Mouse (Mus musculus) liver, embryonic 15.5 days (tissue): ENCODE results near the gene Dapk2. TPM values are rescaled to one million over a fixed set of nuclear protein-coding genes. Genes with fewer than 3 reads are reported as not detected.
A peak's percentile ranks its signal among the peaks of the same experiment; 100 is the strongest.

Source experiments
- ATAC-seq: fragments of 200-750 bp; cut with Nextera tagmentation; 2 replicates; pipeline ENCODE4 v1.8.0; 2017; ENCODE audit warnings: moderate number of reproducible peaks, mild to moderate bottlenecking, moderate library complexity; ENCODE audit not compliant: insufficient read depth
- H3K27ac ChIP-seq: fragments of 300-500 bp; sonication (generic); replicated peaks from 2 replicates; pipeline ENCODE4 v1.5.1; 2015; ENCODE audit warnings: mild to moderate bottlenecking, inconsistent platforms
- H3K27me3 ChIP-seq: fragments of 300-500 bp; sonication (generic); 2 replicates; pipeline ENCODE4 v1.6.1; 2015; ENCODE audit warnings: mild to moderate bottlenecking, inconsistent platforms
- H3K36me3 ChIP-seq: fragments of 300-500 bp; sonication (generic); replicated peaks from 2 replicates; pipeline ENCODE4 v1.6.1; 2015; ENCODE audit warnings: moderate library complexity, mild to moderate bottlenecking, inconsistent platforms
- H3K4me1 ChIP-seq: fragments of 300-500 bp; sonication (generic); replicated peaks from 2 replicates; pipeline ENCODE4 v1.6.1; 2015; ENCODE audit warnings: inconsistent platforms
- H3K4me2 ChIP-seq: fragments of 300-500 bp; sonication (generic); 2 replicates; pipeline ENCODE4 v1.6.1; 2015; ENCODE audit warnings: moderate library complexity, mild to moderate bottlenecking, inconsistent platforms
- H3K4me3 ChIP-seq: fragments of 300-500 bp; sonication (generic); replicated peaks from 2 replicates; pipeline ENCODE4 v1.5.1; 2015; ENCODE audit warnings: mild to moderate bottlenecking, inconsistent platforms
- H3K9ac ChIP-seq: fragments of 300-500 bp; sonication (generic); 2 replicates; pipeline ENCODE4 v1.6.1; 2015; ENCODE audit warnings: moderate library complexity, mild to moderate bottlenecking, inconsistent platforms
- H3K9me3 ChIP-seq: fragments of 300-500 bp; sonication (generic); replicated peaks from 2 replicates; pipeline ENCODE4 v1.6.1; 2016; ENCODE audit warnings: inconsistent platforms
- WGBS: fragments of 180-500 bp; shearing (Covaris S2); methylation state at CpG from one replicate; pipeline ENCODE4 v1.1.7; 2015; ENCODE audit warnings: mixed read lengths; ENCODE audit not compliant: insufficient replicate concordance; 5-methylcytosine and 5-hydroxymethylcytosine counted together
- polyA plus RNA-seq: library from polyadenylated mRNA; unstranded; fragments of >200 nt; fragmentation: Nextera tagmentation; extraction: Ambion mirVana; gene quantifications from 2 replicates; pipeline ENCODE4 v1.2.1, GENCODE M21; 2015

The Dapk2 gene
- polyA plus RNA-seq, 1 experiment from 2014 or later: 33.9 TPM

- no peaks in the 10 kb centered on the region for H3K36me3 ChIP-seq
- H3K9me3 ChIP-seq: no peaks in the 10 kb centered on the region
- no peak overlapping the region for H3K27ac ChIP-seq
- no peaks in the 10 kb centered on the region for H3K27me3 ChIP-seq
- ATAC-seq: no peak
- H3K4me1 ChIP-seq: no peaks in the 10 kb centered on the region
- WGBS: 67% methylated on average over 2 of the region's 2 CpGs
- no peak overlapping the region for H3K4me3 ChIP-seq
- no peak overlapping the region for H3K9ac ChIP-seq
- H3K4me2 ChIP-seq: no peak overlapping the region
These were observed 103.7 kb downstream of the Dapk2 start for GRCm38 (mm10) chr9:66261741-66262140.

- H3K36me3 ChIP-seq: no peaks in the 10 kb centered on the region
- no peak overlapping the region for H3K4me3 ChIP-seq
- WGBS: 40% methylated on average over 2 of the region's 2 CpGs
- no peaks in the 10 kb centered on the region for H3K9me3 ChIP-seq
- H3K27ac ChIP-seq: no peak overlapping the region
- H3K9ac ChIP-seq: no peak overlapping the region
- H3K27me3 ChIP-seq: no peaks in the 10 kb centered on the region
- no peak overlapping the region for H3K4me2 ChIP-seq
- no peaks in the 10 kb centered on the region for H3K4me1 ChIP-seq
- no peak for ATAC-seq
These were observed 105.7 kb downstream of the Dapk2 start for GRCm38 (mm10) chr9:66263701-66264100.

- Histone ChIP-seq H3K4me3 (no peak overlapping the region), H3K4me1 (no peaks in the 10 kb centered on the region), H3K36me3 (no peaks in the 10 kb centered on the region), H3K27me3 (no peaks in the 10 kb centered on the region), H3K4me2 (no peak overlapping the region), H3K9me3 (no peaks in the 10 kb centered on the region), H3K27ac (no peak overlapping the region), H3K9ac (no peak overlapping the region)
- ATAC-seq: no peak
- whole genome bisulfite sequencing: 24% methylated on average over 2 of the region's 2 CpGs
These were observed 107.6 kb downstream of the Dapk2 start for GRCm38 (mm10) chr9:66265645-66266044.

- Histone ChIP-seq H3K4me3 (no peak overlapping the region), H3K27ac (no peak overlapping the region), H3K4me2 (no peak overlapping the region), H3K36me3 (peaks cover 4% of the 10 kb centered on the region; the same call in 1 of the 2 replicates), H3K4me1 (no peaks in the 10 kb centered on the region), H3K27me3 (no peaks in the 10 kb centered on the region), H3K9ac (no peak overlapping the region), H3K9me3 (no peaks in the 10 kb centered on the region)
- WGBS: 70% methylated on average over 5 of the region's 5 CpGs
- ATAC-seq: no peak
These were observed 108.5 kb downstream of the Dapk2 start for GRCm38 (mm10) chr9:66266237-66267170.

GRCm38 (mm10) chr9:66268804-66269203 lies 110.8 kb downstream of the Dapk2 start:
- WGBS: 78% methylated on average over 4 of the region's 4 CpGs
- H3K27me3 ChIP-seq: no peaks in the 10 kb centered on the region
- no peaks in the 10 kb centered on the region for H3K4me1 ChIP-seq
- no peak for ATAC-seq
- H3K36me3 ChIP-seq: peaks cover 9% of the 10 kb centered on the region; the same call in 1 of the 2 replicates
- no peak overlapping the region for H3K9ac ChIP-seq
- no peak overlapping the region for H3K4me3 ChIP-seq
- H3K9me3 ChIP-seq: no peaks in the 10 kb centered on the region
- H3K4me2 ChIP-seq: no peak overlapping the region
- H3K27ac ChIP-seq: no peak overlapping the region

- Histone ChIP-seq H3K4me1 (no peaks in the 10 kb centered on the region), H3K27ac (no peak overlapping the region), H3K4me3 (no peak overlapping the region), H3K27me3 (no peaks in the 10 kb centered on the region), H3K4me2 (no peak overlapping the region), H3K9me3 (no peaks in the 10 kb centered on the region), H3K9ac (no peak overlapping the region), H3K36me3 (peaks cover 9% of the 10 kb centered on the region; the same call in 1 of the 2 replicates)
- 76% methylated on average over 4 of the region's 4 CpGs for WGBS
- ATAC-seq: no peak
These were observed 112.0 kb downstream of the Dapk2 start for GRCm38 (mm10) chr9:66270038-66270437.

- Histone ChIP-seq H3K9ac (no peak overlapping the region), H3K27ac (no peak overlapping the region), H3K36me3 (peaks cover 9% of the 10 kb centered on the region; the same call in 1 of the 2 replicates), H3K4me2 (no peak overlapping the region), H3K9me3 (no peaks in the 10 kb centered on the region), H3K4me3 (no peak overlapping the region), H3K4me1 (peaks cover 14% of the 10 kb centered on the region), H3K27me3 (no peaks in the 10 kb centered on the region)
- 64% methylated on average over 5 of the region's 5 CpGs for WGBS
- no peak for ATAC-seq
These were observed 113.7 kb downstream of the Dapk2 start for GRCm38 (mm10) chr9:66271726-66272125.

- H3K27ac ChIP-seq: no peak overlapping the region
- peaks cover 9% of the 10 kb centered on the region; the same call in 1 of the 2 replicates for H3K36me3 ChIP-seq
- H3K27me3 ChIP-seq: no peaks in the 10 kb centered on the region
- no peaks in the 10 kb centered on the region for H3K9me3 ChIP-seq
- H3K4me2 ChIP-seq: no peak overlapping the region
- no peak overlapping the region for H3K4me3 ChIP-seq
- peaks cover 20% of the 10 kb centered on the region for H3K4me1 ChIP-seq
- 75% methylated on average over 1 of the region's 1 CpGs for WGBS
- H3K9ac ChIP-seq: no peak overlapping the region
- ATAC-seq: no peak
These were observed 115.6 kb downstream of the Dapk2 start for GRCm38 (mm10) chr9:66273632-66274031.

- no peak overlapping the region for H3K4me2 ChIP-seq
- WGBS: 50% methylated on average over 3 of the region's 3 CpGs
- H3K27me3 ChIP-seq: 0 out of 2 replicates have a peak, but pooled peaks cover 5% of the 10 kb centered on the region
- no peaks in the 10 kb centered on the region for H3K9me3 ChIP-seq
- H3K4me1 ChIP-seq: peaks cover 20% of the 10 kb centered on the region
- no peak overlapping the region for H3K9ac ChIP-seq
- no peak for ATAC-seq
- H3K27ac ChIP-seq: no peak overlapping the region
- H3K36me3 ChIP-seq: peaks cover 9% of the 10 kb centered on the region; the same call in 1 of the 2 replicates
- no peak overlapping the region for H3K4me3 ChIP-seq
These were observed 116.6 kb downstream of the Dapk2 start for GRCm38 (mm10) chr9:66274657-66275056.

GRCm38 (mm10) chr9:66275267-66275991 lies 117.4 kb downstream of the Dapk2 start:
- peaks cover 20% of the 10 kb centered on the region for H3K4me1 ChIP-seq
- peaks cover 9% of the 10 kb centered on the region; the same call in 1 of the 2 replicates for H3K36me3 ChIP-seq
- no peak overlapping the region for H3K27ac ChIP-seq
- 14% methylated on average over 15 of the region's 15 CpGs for WGBS
- H3K4me3 ChIP-seq: no peak overlapping the region
- H3K4me2 ChIP-seq: peak overlapping the region; percentile 37
- no peaks in the 10 kb centered on the region for H3K9me3 ChIP-seq
- no peak overlapping the region for H3K9ac ChIP-seq
- H3K27me3 ChIP-seq: 0 out of 2 replicates have a peak, but pooled peaks cover 7% of the 10 kb centered on the region
- no peak for ATAC-seq

- Histone ChIP-seq H3K36me3 (peaks cover 9% of the 10 kb centered on the region; the same call in 1 of the 2 replicates), H3K27ac (no peak overlapping the region), H3K9me3 (no peaks in the 10 kb centered on the region), H3K4me2 (no peak overlapping the region), H3K4me3 (no peak overlapping the region), H3K4me1 (peaks cover 20% of the 10 kb centered on the region), H3K27me3 (peaks cover 10% of the 10 kb centered on the region; the same call in 1 of the 2 replicates), H3K9ac (no peak overlapping the region)
- 26% methylated on average over 4 of the region's 4 CpGs for WGBS
- ATAC-seq: no peak
These were observed 118.0 kb downstream of the Dapk2 start for GRCm38 (mm10) chr9:66276062-66276461.
